Mouse (Mus musculus) cerebellum, adult 18-20 months (tissue): ENCODE results near the gene Ppm1h.

Source experiments
- DNase-seq, 2 experiments: peaks; one replicate each; pipeline ENCODE4 v3.0.0; 2021

Gene Ppm1h

DNA sequence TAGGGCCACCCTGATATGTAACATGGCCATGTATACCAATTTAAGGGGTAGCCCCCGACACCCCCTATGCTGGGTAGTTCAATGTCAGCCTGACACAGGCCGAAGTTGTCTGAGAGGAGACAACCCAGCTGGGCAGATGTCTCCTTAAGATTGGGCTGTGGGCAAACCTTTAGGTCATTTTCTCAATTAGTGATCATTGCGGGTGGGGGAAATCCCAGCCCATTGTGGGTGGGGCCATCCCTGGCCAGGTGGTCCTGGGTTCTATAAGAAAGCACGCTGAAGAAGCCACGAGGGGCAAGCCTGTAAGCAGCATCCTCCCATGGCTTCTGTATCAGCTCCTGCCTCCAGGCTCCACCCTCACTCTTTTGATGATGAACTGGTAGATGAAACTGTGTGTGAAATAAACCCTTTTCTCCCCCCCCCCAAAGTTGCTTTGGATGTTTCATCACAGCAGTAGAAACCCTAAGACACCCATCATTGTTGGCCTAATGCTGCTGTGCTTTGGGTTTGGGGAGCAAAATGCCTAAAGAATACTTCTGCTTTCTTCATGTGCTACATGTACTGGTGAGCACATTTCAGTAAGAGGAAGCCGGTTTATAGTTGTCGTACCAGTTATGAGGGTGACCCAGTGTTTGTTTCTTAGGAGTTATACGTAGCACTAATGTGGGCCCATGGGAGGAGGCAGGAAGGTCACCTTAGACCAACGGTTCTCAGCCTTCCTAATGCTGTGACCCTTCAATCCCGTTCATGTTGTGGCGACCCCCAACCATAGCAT lies 68.8 kb downstream of the Ppm1h start:
- DNase-seq, result no peak

DNA sequence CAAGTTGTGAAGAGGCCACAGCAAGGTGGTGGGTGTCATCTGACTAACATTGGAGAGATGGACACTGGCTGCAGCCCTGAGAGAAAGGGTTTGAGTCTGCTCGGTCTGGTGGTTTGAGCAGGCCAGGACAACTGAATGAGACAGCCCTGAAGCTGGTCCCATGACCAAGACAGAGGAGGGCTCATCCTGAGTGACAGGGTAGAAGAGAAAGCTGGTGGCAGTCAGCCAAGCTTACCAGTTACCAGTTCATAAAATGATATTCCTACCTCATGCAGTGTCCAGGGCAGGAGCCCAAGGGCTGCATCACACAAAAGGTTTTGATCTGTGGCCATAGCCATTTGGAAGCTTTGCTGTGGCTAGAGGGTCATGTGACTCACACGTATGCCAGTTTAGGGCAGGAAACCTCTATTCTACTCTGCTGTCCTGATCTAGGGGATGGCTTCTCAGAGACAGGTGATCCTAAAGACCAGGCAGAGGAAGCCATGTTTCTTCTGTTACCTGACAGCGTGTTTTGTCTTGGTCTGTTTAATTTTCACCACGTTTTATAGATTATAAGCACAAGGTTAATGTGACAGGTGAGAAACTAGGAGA lies 69.9 kb downstream of the Ppm1h start:
- DNase-seq, result peak; percentile 76 to 79

DNA sequence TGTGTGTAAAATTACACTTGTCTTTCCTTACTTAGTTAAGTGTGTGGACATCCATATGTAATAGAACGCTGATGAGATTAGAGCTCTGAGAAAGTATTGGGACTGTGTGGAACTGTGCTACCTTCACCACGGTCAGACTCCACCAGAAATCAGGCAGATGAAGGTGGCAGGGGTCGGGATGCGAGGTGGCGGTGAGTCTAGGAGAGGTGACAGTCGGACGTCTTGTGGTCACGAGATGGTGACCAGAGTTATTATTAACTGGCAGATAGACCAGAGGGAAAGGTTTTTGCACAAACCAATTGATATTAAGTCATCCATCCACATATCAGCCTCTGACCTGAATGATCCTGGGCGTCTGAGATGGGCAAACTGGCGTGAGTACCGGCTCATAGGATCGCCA lies 70.5 kb downstream of the Ppm1h start:
- no peak for DNase-seq

DNA sequence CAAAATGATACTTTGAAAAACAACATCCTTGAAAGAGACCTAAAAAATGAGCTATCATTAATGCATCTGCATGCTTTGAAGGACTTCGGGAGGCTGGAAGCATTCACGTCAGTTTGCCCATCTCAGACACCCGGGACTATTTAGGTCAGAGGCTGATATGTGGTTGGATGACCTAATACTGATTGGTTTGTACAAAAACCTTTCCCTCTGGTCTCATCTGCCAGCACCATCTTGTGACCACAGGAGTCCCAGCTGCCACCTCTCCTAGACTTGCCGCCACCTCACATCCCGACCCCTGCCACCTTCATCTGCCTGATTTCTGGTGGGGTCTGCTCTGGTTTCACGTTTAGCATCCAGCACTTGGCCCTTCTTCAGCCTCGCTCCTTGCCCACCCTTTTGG lies 71.3 kb downstream of the Ppm1h start:
- peak; percentile 41 to 45 for DNase-seq

DNA sequence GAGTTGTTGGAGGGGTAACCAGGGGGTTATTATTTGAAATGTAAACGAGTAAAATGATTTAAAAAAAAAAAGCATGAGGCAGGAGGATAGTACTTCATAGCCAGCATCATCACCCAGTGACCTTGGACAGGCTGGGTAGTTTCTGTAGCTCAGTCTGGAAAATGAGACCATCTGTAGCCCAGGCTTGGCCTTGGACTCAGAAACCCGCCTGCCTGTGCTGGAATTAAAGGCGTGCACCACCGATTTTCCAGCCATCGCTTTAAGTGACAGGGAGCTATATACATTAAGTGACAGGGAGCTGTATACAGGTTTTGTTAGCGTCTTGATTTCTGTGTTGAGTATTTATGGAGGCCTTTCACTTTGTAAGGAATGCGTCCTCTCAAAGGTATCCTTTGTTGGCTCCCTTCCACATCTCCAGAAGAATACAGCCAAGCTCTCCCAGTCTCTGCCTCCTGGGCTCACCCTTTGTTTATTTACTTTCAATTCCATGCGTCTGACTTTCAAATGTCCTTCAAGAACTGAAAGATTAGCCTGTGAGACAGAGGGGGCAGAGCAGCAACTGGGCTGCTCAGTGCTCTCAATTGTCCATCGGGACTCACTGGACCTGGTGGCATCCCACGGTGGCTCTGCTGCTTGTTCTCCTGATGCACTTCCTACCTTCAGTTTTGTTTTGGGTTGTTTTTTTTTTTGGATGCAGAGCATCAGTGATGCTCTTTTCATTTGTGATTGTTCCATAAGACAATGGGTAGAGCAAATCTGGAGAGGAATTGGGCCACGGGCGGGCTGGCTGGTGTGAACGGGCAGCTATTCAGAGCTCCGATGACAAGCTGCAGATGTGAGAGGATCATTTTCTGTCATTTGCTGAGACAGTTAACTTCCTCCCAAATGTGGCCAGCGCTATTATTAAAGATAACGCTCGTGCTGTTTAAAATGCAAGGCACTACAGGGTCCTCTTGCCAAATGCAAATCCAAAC lies 74.7 kb downstream of the Ppm1h start:
- no peak for DNase-seq

- DNase-seq, result no peak
Measured at GRCm38 (mm10) chr10:122753924-122754307, 75.4 kb downstream of the Ppm1h start.

DNA sequence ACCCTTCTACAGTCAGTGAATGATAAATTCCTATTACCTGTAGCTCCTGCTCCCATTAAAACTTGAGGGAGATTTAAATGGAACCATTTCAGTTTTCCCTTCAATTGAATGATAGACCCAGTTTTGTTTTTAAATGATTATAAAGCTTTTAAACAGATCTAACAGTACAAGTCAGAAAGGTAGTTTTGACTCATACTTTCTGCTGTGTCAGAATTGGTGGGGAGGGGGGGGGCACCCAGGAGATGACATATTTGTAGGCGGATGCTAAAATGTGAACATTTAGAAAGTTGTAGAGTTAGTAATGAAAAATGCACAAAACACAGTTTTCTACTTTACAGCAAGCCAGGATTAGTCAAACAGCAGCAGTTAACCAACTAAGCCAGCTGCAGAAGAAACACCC lies 76.4 kb downstream of the Ppm1h start:
- DNase-seq, result no peak

- no peak for DNase-seq
Measured at GRCm38 (mm10) chr10:122756879-122757530, 78.4 kb downstream of the Ppm1h start.

GRCm38 (mm10) chr10:122757727-122758126 lies 79.2 kb downstream of the Ppm1h start:
- DNase-seq, result no peak

GRCm38 (mm10) chr10:122758346-122758745 lies 79.8 kb downstream of the Ppm1h start:
- DNase-seq, result no peak

DNA sequence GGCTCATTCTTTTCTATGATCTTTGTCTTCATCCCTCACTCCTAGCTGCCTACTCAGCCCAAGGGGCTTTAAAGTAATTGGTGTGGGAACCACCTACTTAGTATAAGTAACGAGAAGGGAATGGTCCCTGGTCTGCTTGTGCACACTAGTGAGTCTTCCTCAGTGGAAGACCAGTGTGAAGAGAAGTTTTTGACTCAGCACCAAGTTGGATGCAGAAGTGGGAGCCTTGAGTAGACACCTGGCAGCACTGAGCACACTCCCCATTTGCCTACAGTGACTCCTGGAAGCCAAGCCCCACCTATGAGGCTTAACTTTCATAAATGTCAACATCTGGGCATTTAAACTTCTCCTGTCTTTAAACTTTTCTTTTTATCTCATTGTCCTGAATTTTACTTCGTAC lies 81.2 kb downstream of the Ppm1h start:
- DNase-seq, result no peak

DNA sequence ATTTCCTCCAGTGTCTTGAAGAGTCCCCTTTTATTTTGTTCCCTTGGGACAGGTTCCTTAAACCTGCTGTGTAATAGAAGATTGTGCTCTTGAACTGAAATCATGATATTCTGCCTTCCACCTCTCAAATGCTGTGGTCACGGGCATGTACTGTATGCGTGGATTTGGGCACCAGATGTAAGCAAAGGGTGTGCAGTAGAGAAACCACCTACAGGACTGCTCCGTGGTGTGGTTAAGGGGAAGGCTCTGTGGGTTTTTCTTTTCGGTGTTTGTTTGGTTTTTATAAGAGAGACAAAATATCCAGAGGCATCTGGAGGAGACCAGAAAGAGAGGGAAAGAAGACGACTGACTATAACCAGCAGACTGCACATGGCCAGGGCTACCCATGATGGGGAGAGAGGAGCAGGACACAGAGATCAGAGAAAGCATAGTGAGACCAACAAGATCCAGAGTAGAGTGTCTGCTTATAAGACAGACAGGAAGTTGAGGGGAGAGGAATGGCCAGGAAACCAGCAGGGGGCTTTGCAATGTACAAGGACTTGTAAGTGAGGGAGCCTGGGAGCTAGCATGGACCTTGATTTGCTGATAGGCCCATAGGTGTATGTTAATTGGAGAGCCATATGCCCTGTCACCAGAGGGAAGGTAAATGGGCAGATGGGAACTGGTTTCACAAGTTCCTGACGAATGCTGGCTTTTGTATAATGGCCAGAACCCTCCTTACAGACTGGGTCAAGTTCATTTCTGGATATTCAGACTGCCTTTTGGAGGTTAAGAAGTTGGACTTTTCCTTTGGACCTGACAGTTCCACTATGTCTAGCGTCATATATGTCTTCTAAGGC lies 82.1 kb downstream of the Ppm1h start:
- no peak for DNase-seq

DNA sequence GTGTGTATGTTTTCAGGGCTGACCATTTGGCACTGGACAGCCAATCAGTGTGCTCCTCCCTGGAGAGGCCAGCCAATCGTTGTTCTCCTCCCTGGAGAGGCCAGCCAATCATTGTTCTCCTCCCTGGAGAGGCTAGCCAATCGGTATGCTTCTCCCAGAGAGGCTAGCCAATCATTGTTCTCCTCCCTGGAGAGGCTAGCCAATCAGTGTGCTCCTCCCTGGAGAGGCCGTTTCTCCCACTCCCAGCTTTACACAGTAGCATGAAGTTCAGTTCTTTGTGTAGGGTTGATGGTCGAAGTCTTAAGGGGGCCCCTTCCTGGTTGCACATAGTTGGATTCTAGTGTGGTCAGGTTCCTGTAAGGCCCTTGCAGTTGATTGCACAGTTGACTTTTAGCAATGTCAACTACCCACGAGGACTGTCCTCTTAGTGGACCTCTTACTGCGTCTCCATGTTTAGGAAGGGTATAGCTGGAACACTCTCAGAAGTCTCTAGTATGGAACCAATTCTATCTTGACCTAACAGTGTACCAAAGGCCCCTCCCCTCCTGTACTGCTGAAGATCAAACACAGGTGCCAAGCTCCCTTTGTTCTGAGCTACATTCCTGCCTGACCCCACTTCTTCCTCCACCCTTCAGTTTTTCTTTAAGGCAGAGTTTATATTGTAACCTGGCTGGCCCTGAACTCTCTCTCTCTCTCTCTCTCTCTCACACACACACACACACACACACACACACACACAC lies 84.4 kb downstream of the Ppm1h start:
- no peak for DNase-seq

GRCm38 (mm10) chr10:122763596-122763995 lies 85.0 kb downstream of the Ppm1h start:
- peak in 1 of 2 experiments; percentile 2 for DNase-seq

DNA sequence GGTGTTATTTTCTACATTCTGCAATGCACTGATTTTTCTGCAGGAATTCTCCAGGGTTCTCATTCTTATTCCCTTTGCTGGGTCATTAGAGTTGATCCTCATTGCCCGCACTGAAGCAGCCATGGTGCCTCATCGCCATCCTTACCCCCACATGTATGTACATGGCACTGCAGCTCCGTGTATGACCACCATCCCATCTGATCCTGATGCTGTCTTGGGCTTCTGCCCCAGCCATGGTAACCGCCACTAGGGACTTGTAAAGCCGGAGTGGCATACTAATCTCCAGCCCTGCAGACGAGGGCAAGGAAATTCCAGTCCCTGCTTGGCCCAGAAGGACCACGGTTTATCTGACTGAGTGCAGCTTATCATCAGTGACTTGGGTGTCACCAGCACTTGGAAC lies 86.1 kb downstream of the Ppm1h start:
- DNase-seq, result no peak

GRCm38 (mm10) chr10:122765521-122765920 lies 87.0 kb downstream of the Ppm1h start:
- DNase-seq, result no peak

DNA sequence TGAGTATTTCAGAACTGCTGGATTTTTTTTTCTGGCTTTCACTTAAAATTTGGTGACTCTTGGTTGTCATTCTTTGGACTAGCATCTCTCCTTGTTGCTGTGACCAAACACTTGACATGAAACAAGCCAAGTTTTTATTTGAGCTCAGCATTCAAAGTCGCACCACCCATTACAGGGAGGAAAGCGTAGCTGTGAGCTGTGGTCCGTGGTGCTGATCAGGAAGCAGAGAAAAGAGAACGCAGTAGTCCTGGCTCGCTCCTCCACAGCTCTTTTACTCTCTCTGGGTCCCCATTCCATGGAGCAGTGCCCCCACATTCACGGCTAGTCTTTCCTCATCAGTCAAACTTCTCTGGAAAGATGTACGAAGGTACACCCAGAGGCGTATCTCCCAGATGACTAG lies 87.4 kb downstream of the Ppm1h start:
- no peak for DNase-seq

- no peak for DNase-seq
Measured at GRCm38 (mm10) chr10:122768204-122768892, 89.8 kb downstream of the Ppm1h start.

GRCm38 (mm10) chr10:122768893-122769341 lies 90.4 kb downstream of the Ppm1h start:
- no peak for DNase-seq

DNA sequence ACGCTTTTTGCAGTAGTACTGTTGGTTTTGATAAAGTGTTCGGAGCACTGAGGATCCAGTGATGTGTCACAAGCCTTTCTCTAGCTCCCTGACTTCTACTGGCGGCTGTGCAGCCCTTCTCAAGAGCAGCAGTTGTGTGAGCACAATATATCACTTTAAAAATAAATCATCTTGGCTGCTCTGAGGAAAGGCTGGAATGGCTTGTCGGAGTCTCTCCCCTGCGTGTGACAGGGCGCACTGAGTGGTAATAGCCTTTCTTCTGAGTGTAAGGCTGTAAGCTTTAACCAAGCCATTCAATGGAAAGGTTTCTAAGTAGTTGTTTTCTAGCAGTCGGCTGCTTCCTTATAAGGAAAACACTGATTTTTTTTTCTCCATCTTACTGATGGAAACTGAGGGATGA lies 91.8 kb downstream of the Ppm1h start:
- no peak for DNase-seq

DNA sequence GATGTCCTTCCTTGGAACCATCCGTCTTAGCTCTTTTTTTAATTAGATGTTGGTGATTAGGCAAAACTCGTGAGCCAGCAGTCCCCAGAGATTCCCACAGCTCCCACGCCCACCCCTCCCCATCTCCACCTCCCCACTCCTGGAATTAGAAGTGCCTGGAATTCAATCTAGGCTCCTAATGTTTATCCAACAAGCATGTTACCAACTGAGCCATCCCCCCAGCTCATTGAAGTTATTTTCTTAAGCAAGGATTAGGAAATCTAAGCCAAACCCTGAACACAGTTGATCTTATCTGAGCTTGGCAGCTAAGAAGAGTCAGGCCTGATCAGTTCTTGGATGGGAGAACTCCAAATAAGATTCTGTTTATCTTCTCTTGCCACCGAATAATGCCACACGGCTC lies 92.4 kb downstream of the Ppm1h start:
- no peak for DNase-seq
